Mouse (Mus musculus): Measurements from ENCODE around the gene Kdm3a. TPM values are rescaled to one million over a fixed set of nuclear protein-coding genes. Genes with fewer than 3 reads are reported as not detected.

The Kdm3a gene
- polyA plus RNA-seq, 1 experiment from 2014 or later: 46.8 TPM

DNA sequence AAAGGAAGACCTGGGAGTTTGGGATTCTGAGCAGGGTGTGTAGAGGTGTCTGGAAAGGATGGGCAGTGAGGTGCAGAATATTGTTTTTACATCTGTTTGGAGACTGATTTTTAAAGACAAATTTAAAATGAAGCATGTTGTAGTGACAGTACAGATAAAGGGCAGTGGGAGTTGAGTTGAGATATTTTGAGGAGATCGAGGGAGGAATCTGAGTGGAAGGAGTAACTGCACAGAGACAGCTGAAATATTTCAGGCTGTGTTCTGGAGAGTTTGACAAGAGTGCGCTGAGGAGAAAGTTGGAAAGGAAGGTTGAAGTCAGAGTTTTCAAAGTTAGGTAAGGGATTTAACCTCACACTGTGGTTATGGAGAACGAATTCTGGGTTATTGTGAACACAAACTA, 64.2 kb downstream of the Kdm3a start:
- Histone ChIP-seq H3K9me3 (ENCODE audit: control insufficient read depth, low read depth, low read length) (no peaks in the 10 kb centered on the region), H3K36me3 (ENCODE audit: control insufficient read depth, insufficient read depth, low read length) (peaks cover 7% of the 10 kb centered on the region; the same call in 1 of the 2 replicates), H3K4me3 (ENCODE audit: low read depth, low read length) (no peak overlapping the region), H3K9ac (replicated peaks; ENCODE audit: low read depth, low read length) (no peak overlapping the region), H3K27ac (ENCODE audit: low read length) (peak overlapping the region; percentile 41; the same call in 1 of the 2 replicates), H3K27me3 (ENCODE audit: control insufficient read depth, insufficient read depth, low read length) (no peaks in the 10 kb centered on the region), H3K4me2 (replicated peaks; ENCODE audit: low read depth, low read length) (no peak overlapping the region), H3K4me1 (ENCODE audit: control insufficient read depth, insufficient read depth, low read length) (0 out of 2 replicates have a peak, but pooled peaks cover 7% of the 10 kb centered on the region)
- WGBS: 38% methylated on average over 3 of the region's 3 CpGs
- ATAC-seq (ENCODE audit: insufficient number of reproducible peaks, insufficient read depth, low FRiP score, low read depth): no peak

DNA sequence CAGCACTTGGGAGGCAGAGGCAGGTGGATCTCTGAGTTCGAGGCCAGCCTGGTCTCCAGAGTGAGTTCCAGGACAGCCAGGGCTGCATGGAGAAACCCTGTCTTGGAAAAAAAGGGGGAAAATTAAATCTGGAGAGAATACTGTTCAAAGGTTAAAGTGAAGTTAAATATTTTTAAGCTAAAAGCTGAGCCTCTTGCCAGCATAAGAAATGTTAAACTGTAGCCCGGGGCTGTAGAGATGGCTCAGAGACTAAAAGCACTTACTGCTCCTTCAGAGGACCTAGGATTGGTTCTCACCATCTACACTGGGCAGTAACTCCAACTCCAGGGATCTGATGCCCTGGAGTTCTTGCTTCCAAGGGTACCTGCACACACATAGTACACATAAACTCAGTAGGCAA, 76.0 kb downstream of the Kdm3a start:
- Histone ChIP-seq H3K27ac (ENCODE audit: low read length) (no peak overlapping the region), H3K4me1 (ENCODE audit: control insufficient read depth, insufficient read depth, low read length) (no peaks in the 10 kb centered on the region), H3K4me3 (ENCODE audit: low read depth, low read length) (no peak overlapping the region), H3K4me2 (replicated peaks; ENCODE audit: low read depth, low read length) (no peak overlapping the region), H3K9ac (replicated peaks; ENCODE audit: low read depth, low read length) (no peak overlapping the region), H3K27me3 (ENCODE audit: control insufficient read depth, insufficient read depth, low read length) (no peaks in the 10 kb centered on the region), H3K36me3 (ENCODE audit: control insufficient read depth, insufficient read depth, low read length) (peaks cover 4% of the 10 kb centered on the region; the same call in 1 of the 2 replicates), H3K9me3 (ENCODE audit: control insufficient read depth, low read depth, low read length) (no peaks in the 10 kb centered on the region)
- 93% methylated on average over 2 of the region's 2 CpGs for WGBS
- no peak for ATAC-seq (ENCODE audit: insufficient number of reproducible peaks, insufficient read depth, low FRiP score, low read depth)

DNA sequence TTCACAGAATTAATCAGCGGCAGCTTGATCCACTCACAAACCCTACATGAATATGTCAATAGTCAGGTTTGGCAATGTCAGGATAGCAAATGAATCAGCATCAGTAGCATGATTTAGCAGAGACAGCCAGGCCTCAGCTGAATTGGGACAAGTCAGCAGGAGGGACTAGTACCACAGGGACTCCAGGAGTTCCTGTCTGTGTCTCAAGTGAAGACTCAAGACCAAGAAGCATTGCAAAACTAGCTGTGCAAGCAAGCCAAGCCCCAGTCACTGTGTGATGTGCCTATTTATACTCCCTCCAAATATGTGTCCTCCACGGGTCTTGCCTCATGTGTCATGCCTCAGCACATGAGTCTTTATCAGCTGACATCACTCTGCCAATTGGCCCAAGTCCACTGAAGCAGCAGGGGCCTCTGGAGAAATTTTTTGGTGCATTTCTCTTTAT, 77.3 kb downstream of the Kdm3a start:
- Histone ChIP-seq H3K27me3 (ENCODE audit: control insufficient read depth, insufficient read depth, low read length) (no peaks in the 10 kb centered on the region), H3K27ac (ENCODE audit: low read length) (no peak overlapping the region), H3K9ac (replicated peaks; ENCODE audit: low read depth, low read length) (no peak overlapping the region), H3K9me3 (ENCODE audit: control insufficient read depth, low read depth, low read length) (no peaks in the 10 kb centered on the region), H3K4me3 (ENCODE audit: low read depth, low read length) (no peak overlapping the region), H3K4me1 (ENCODE audit: control insufficient read depth, insufficient read depth, low read length) (no peaks in the 10 kb centered on the region), H3K4me2 (replicated peaks; ENCODE audit: low read depth, low read length) (no peak overlapping the region), H3K36me3 (ENCODE audit: control insufficient read depth, insufficient read depth, low read length) (no peaks in the 10 kb centered on the region)
- whole genome bisulfite sequencing: 97% methylated on average over 2 of the region's 2 CpGs
- no peak for ATAC-seq (ENCODE audit: insufficient number of reproducible peaks, insufficient read depth, low FRiP score, low read depth)

DNA sequence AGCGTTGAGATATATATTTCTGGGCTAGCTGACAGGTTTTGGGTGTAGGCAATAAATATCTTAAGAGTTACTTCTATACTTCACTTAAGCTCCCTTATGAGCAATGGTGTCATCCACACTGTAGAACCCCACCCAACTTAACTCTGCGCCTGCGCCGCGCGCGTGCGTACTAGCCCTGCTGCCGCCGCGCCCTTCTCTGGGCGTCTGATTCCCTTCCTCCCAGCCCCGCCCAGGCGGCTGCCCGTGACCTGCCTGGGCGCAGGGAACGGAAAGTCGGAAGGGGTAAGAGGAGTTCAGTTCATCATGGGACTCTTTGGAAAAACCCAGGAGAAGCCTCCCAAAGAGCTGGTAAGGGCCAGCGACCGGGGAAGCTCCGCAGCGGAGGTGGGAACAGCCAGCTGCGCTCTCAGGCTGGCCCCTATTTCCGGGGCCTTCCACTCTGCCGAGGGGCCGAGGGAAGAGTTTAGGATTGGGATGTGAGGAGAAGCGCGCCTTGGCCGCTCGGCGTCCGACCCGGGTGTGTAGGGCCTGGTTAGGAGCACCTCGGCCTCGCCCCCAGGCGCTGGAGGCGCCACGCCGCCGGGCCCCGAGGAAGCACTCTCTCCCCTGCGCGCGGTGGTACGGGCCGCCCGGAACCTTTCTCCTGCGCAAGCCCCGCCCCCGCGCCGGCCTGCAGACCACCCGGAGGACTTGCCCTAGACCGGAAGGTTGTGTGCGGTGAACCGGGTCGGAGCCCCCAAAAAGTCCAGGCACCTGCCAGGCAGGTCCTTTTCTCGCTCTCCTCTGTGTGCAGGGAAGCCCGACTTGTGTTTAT, 88.9 kb downstream of the Kdm3a start, which contains the start of gene Chmp3:
TSS of gene Chmp3 (plus strand) at position 112 of the 814 bp plus-strand sequence.
- Histone ChIP-seq H3K4me1 (ENCODE audit: control insufficient read depth, insufficient read depth, low read length) (0 out of 2 replicates have a peak, but pooled peaks cover 4% of the 10 kb centered on the region), H3K36me3 (ENCODE audit: control insufficient read depth, insufficient read depth, low read length) (no peaks in the 10 kb centered on the region), H3K9me3 (ENCODE audit: control insufficient read depth, low read depth, low read length) (no peaks in the 10 kb centered on the region), H3K27ac (ENCODE audit: low read length) (peak within 1 kb of the TSS; percentile 97), H3K27me3 (ENCODE audit: control insufficient read depth, insufficient read depth, low read length) (no peaks in the 10 kb centered on the region), H3K9ac (replicated peaks; ENCODE audit: low read depth, low read length) (peak within 1 kb of the TSS; percentile 97), H3K4me3 (ENCODE audit: low read depth, low read length) (peak within 1 kb of the TSS; percentile 70), H3K4me2 (replicated peaks; ENCODE audit: low read depth, low read length) (peak within 1 kb of the TSS; percentile 51)
- ATAC-seq (ENCODE audit: insufficient number of reproducible peaks, insufficient read depth, low FRiP score, low read depth): peak; percentile 98
- WGBS: under 1% methylated on average over 55 of the region's 59 CpGs

Other genes starting within 250 kb of the Kdm3a start
- 8.3 and 10.4 TPM in 2 replicates for gene Rmnd5a, start 192.4 kb downstream of the Kdm3a start, polyA plus RNA-seq (2014; fragmentation: Nextera tagmentation; extraction: Ambion mirVana)
- gene Rnf103, start 139.1 kb downstream of the Kdm3a start, polyA plus RNA-seq (2014; fragmentation: Nextera tagmentation; extraction: Ambion mirVana): 21.7 and 27.3 TPM in 2 replicates
- 57.5 and 81.6 TPM in 2 replicates for gene Chmp3, start 89.2 kb downstream of the Kdm3a start, polyA plus RNA-seq (2014; fragmentation: Nextera tagmentation; extraction: Ambion mirVana)
- 16.8 and 22.5 TPM in 2 replicates for gene Reep1, start 74.6 kb upstream of the Kdm3a start, polyA plus RNA-seq (2014; fragmentation: Nextera tagmentation; extraction: Ambion mirVana)
- 60.3 and 65.8 TPM in 2 replicates for gene Mrpl35, start 194.0 kb upstream of the Kdm3a start, polyA plus RNA-seq (2014; fragmentation: Nextera tagmentation; extraction: Ambion mirVana)
- 185 and 186 TPM in 2 replicates for gene Immt, start 198.3 kb upstream of the Kdm3a start, polyA plus RNA-seq (2014; fragmentation: Nextera tagmentation; extraction: Ambion mirVana)